Mouse (Mus musculus): ENCODE results near the gene Nhlh2. TPM values are rescaled to one million over a fixed set of nuclear protein-coding genes. Genes with fewer than 3 reads are reported as not detected.

Nhlh2 gene
- polyA plus RNA-seq, 1 experiment from 2014 or later: 34.4 TPM

DNA sequence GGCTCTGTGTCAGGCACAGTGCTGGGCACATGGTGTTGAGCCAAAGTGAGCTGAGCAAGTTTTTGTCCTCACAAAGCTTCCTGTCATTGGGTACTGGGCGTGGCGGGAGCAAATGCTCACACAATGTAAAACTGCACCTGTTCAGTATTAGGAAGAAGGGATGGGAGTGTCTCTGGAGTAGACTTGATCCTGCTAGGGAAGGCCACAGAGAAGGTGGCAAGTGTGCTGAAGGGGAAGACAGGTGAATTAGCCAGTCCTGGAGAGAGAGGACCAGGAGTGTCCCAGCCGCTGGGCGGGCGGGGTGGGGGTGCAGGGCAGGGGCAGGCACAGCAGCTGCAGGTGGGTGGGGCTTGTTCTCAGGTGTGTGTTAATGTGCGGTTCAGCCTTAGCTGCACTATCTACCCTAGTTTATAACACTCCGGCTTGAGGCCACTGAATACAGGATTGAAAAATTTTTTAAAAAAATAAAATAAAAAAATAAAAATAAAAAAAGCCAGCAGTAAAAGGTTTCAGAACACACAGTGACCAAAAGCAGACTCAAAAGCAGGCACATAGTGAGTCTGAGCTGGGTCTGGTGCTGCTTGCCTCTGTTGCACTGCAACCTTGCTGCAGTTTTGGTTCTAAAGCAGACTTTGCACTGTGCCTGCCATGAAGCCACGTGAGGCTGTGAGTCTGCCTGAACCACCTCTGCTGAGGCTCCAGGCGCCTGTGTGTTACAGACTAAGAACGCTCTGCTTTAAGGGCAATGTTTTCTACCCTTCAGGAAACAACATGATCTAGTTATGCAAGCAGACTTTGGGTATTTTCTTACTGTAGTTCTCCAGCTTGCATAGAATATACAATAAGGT is 53.6 kb downstream of the Nhlh2 start:
- Histone ChIP-seq H3K36me3 (ENCODE audit: poor library complexity, severe bottlenecking) (no peaks in the 10 kb centered on the region), H3K27me3 (no peaks in the 10 kb centered on the region), H3K27ac (no peak overlapping the region), H3K9me3 (replicated peaks) (no peaks in the 10 kb centered on the region), H3K4me3 (no peak overlapping the region), H3K4me1 (peaks cover 4% of the 10 kb centered on the region; the same call in 1 of the 2 replicates), H3K4me2 (no peak overlapping the region), H3K9ac (no peak overlapping the region)
- WGBS: 67% methylated on average over 10 of the region's 10 CpGs
- no peak for ATAC-seq

GRCm38 (mm10) chr3:102064566-102064965 is 54.7 kb downstream of the Nhlh2 start:
- ATAC-seq: no peak
- no peaks in the 10 kb centered on the region for H3K27me3 ChIP-seq
- no peak overlapping the region for H3K9ac ChIP-seq
- no peaks in the 10 kb centered on the region for H3K36me3 ChIP-seq (ENCODE audit: poor library complexity, severe bottlenecking)
- 81% methylated on average over 6 of the region's 6 CpGs for WGBS
- no peak overlapping the region for H3K4me2 ChIP-seq
- no peak overlapping the region for H3K4me3 ChIP-seq
- H3K9me3 ChIP-seq (replicated peaks): no peaks in the 10 kb centered on the region
- H3K27ac ChIP-seq: no peak overlapping the region
- H3K4me1 ChIP-seq: peaks cover 4% of the 10 kb centered on the region; the same call in 1 of the 2 replicates

Other genes with a start within 250 kb of the Nhlh2 start
- gene Mab21l3, start 161.1 kb upstream of the Nhlh2 start, polyA plus RNA-seq (2015; fragmentation: Nextera tagmentation; extraction: Ambion mirVana): 0.50 and 0.54 TPM in 2 replicates
- gene Slc22a15, start 85.6 kb upstream of the Nhlh2 start, polyA plus RNA-seq (2015; fragmentation: Nextera tagmentation; extraction: Ambion mirVana): 4.8 and 5.5 TPM in 2 replicates
- gene Casq2, start 76.3 kb downstream of the Nhlh2 start, polyA plus RNA-seq (2015; fragmentation: Nextera tagmentation; extraction: Ambion mirVana): 0.10 and 0.39 TPM in 2 replicates
- gene Vangl1, start 194.6 kb downstream of the Nhlh2 start, polyA plus RNA-seq (2015; fragmentation: Nextera tagmentation; extraction: Ambion mirVana): 3.7 and 5.1 TPM in 2 replicates

All from forebrain, embryonic 13.5 days (tissue).